In the genomic region with DNA sequence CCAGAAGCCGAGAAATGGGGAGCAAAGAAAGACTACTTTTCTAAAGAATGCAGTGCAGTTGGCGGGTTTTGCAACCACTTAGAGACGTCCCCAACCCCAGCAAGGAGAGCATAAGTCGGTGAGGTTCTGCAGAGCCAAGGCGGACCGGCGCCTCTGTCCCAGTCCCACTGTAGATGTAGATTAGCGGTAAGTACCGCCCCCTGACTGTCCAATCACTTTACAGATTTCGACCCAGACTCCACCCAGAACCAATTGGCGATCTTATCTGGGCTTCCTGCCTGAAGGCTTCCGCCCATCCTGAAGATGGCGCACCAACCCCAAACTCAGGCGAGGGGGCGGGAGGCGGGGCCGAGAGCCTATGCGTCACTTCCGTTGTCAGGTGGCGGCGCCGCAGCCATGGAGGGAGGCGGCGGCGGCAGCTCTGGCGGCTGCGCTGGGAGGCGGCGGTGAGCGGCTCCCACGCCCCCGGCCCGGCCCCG, we compare ENCODE assay signal across 7 mouse cellular contexts. TPM values are rescaled to one million over a fixed set of nuclear protein-coding genes. Genes with fewer than 3 reads are reported as not detected.
A peak's percentile ranks its signal among the peaks of the same experiment; 100 is the strongest.
DNase-seq lines count a peak whose midpoint lies in the region; ATAC-seq lines count a peak whose summit lies in the region.

Gene Stk40, plus strand, starts transcription at position 368 of the 479 bp plus-strand sequence.

- H3K4me1 ChIP-seq in intestine, embryonic 15.5 days (replicated peaks) = peaks cover 38% of the 10 kb centered on the region
- H3K4me1 ChIP-seq in midbrain, embryonic 10.5 days = peaks cover 56% of the 10 kb centered on the region

- H3K27ac ChIP-seq in intestine, embryonic 15.5 days = peak within 1 kb of the TSS; percentile 91
- H3K27ac ChIP-seq in midbrain, embryonic 10.5 days (replicated peaks) = peak within 1 kb of the TSS; percentile 89

- peak; percentile 98 for DNase-seq in adrenal gland, adult 2 months
- DNase-seq in embryo, embryonic 11.5 days (ENCODE audit: low read depth, low spot score) = peak; percentile 96
- peak; percentile 90 to 94 for DNase-seq in gastrocnemius, postnatal 36 days
- DNase-seq in left cerebral cortex, postnatal 25 days (ENCODE audit: low spot score in 2 of 2) = peak; percentile 94 to 98
- DNase-seq in midbrain, embryonic 10.5 days (ENCODE audit: low spot score) = peak; percentile 98
- peak; percentile 95 for DNase-seq in right cerebral cortex, postnatal 4 days

- 1% methylated on average over 33 of the region's 34 CpGs for WGBS in intestine, embryonic 15.5 days
- WGBS in midbrain, embryonic 10.5 days = under 1% methylated on average over 33 of the region's 34 CpGs

- peak within 1 kb of the TSS; percentile 81 for H3K4me3 ChIP-seq in intestine, embryonic 15.5 days (replicated peaks)
- peak within 1 kb of the TSS; percentile 98 for H3K4me3 ChIP-seq in midbrain, embryonic 10.5 days

- ATAC-seq in intestine, embryonic 15.5 days = peak; percentile 97

- H3K9ac ChIP-seq in intestine, embryonic 15.5 days = peak within 1 kb of the TSS; percentile 76

- no peaks in the 10 kb centered on the region for H3K9me3 ChIP-seq in intestine, embryonic 15.5 days
- no peaks in the 10 kb centered on the region for H3K9me3 ChIP-seq in midbrain, embryonic 10.5 days (replicated peaks)

- no peaks in the 10 kb centered on the region for H3K36me3 ChIP-seq in intestine, embryonic 15.5 days
- H3K36me3 ChIP-seq in midbrain, embryonic 10.5 days = peaks cover 17% of the 10 kb centered on the region

- intact Hi-C loops in gastrocnemius, postnatal 36 days (cut with DNase I) = no loop called here
- intact Hi-C loops in left cerebral cortex, postnatal 25 days (cut with DNase I) = loop anchor here (2.0 to 5.0 kb wide), 2 partner anchors 15 to 154 kb away; partner anchors contain the start of gene Map7d1

- H3K4me2 ChIP-seq in intestine, embryonic 15.5 days (replicated peaks) = peak within 1 kb of the TSS; percentile 88

- no peaks in the 10 kb centered on the region for H3K27me3 ChIP-seq in intestine, embryonic 15.5 days (replicated peaks)
- no peaks in the 10 kb centered on the region for H3K27me3 ChIP-seq in midbrain, embryonic 10.5 days (ENCODE audit: low read depth, poor library complexity, severe bottlenecking)

RNA-seq across cellular contexts. Expression of gene Stk40, which starts in this region (rescaled TPM):
- 10 to 100 TPM; 43.0 to 56.0 TPM for total RNA-seq in adrenal gland, adult 2 months (2021)
- polyA plus RNA-seq in adrenal gland, adult 2 months (2012; rRNA removed) = 33.2 and 33.5 TPM in 2 replicates
- total RNA-seq in gastrocnemius, postnatal 36 days (2021) = 10 to 100 TPM; 74.6 to 80.1 TPM
- polyA plus RNA-seq in intestine, embryonic 15.5 days (2015; fragmentation: Nextera tagmentation; extraction: Ambion mirVana) = 29.5 and 32.1 TPM in 2 replicates
- total RNA-seq in left cerebral cortex, postnatal 25 days (2021) = 10 to 100 TPM; 33.9 to 35.6 TPM
- 45.0 and 48.9 TPM in 2 replicates for polyA plus RNA-seq in midbrain, embryonic 10.5 days (2016; fragmentation: Nextera tagmentation; extraction: Ambion mirVana)

Comparison
In these comparisons a context has a peak if more than half of its experiments do, and no peak if none do; other contexts are left out.
1. Peak in every context shown above with its lines: DNase-seq, ATAC-seq, H3K4me3 ChIP-seq and H3K27ac ChIP-seq.